Mouse (Mus musculus) forebrain, embryonic 13.5 days (tissue): ENCODE results near the gene Gm38119. TPM values are rescaled to one million over a fixed set of nuclear protein-coding genes. Genes with fewer than 3 reads are reported as not detected.
"Not testable (repeated sequence)": the region's sequence is repeated elsewhere in the genome, so short reads cannot be mapped to it uniquely, and the experiment has no call there.

Source experiments
- ATAC-seq: fragments of 200-750 bp; cut with Nextera tagmentation; 2 replicates; pipeline ENCODE4 v1.8.0; 2017
- H3K27ac ChIP-seq: fragments of 300-500 bp; sonication (generic); 2 replicates; pipeline ENCODE4 v1.5.1; 2015; ENCODE audit warnings: inconsistent platforms, mild to moderate bottlenecking, moderate library complexity
- H3K27me3 ChIP-seq: fragments of 300-500 bp; sonication (generic); 2 replicates; pipeline ENCODE4 v1.6.1; 2015; ENCODE audit warnings: mild to moderate bottlenecking, inconsistent platforms
- H3K36me3 ChIP-seq: fragments of 300-500 bp; sonication (generic); 2 replicates; pipeline ENCODE4 v1.6.1; 2015; ENCODE audit warnings: mild to moderate bottlenecking, inconsistent platforms; ENCODE audit not compliant: poor library complexity, severe bottlenecking
- H3K4me1 ChIP-seq: fragments of 300-500 bp; sonication (generic); 2 replicates; pipeline ENCODE4 v1.6.1; 2015; ENCODE audit warnings: inconsistent platforms
- H3K4me2 ChIP-seq: fragments of 300-500 bp; sonication (generic); 2 replicates; pipeline ENCODE4 v1.6.1; 2015; ENCODE audit warnings: inconsistent platforms, mild to moderate bottlenecking, moderate library complexity
- H3K4me3 ChIP-seq: fragments of 300-500 bp; sonication (generic); 2 replicates; pipeline ENCODE4 v1.5.1; 2015; ENCODE audit warnings: mild to moderate bottlenecking, inconsistent platforms
- H3K9ac ChIP-seq: fragments of 300-500 bp; sonication (generic); 2 replicates; pipeline ENCODE4 v1.6.1; 2015; ENCODE audit warnings: mild to moderate bottlenecking, inconsistent platforms
- H3K9me3 ChIP-seq: fragments of 300-500 bp; sonication (generic); replicated peaks from 2 replicates; pipeline ENCODE4 v1.6.1; 2016; ENCODE audit warnings: inconsistent platforms
- WGBS: fragments of 180-500 bp; shearing (Covaris S2); methylation state at CpG from one replicate; pipeline ENCODE4 v1.1.7; 2015; 5-methylcytosine and 5-hydroxymethylcytosine counted together
- polyA plus RNA-seq: library from polyadenylated mRNA; unstranded; fragments of >200 nt; fragmentation: Nextera tagmentation; extraction: Ambion mirVana; gene quantifications from 2 replicates; pipeline ENCODE4 v1.2.1, GENCODE M21; 2015

Gm38119 gene
- polyA plus RNA-seq = not detected in 2 replicates

- WGBS = 74% methylated on average over 1 of the region's 1 CpGs
- H3K36me3 ChIP-seq = no peaks in the 10 kb centered on the region
- no peak within 1 kb of the TSS for H3K27ac ChIP-seq
- H3K27me3 ChIP-seq = no peaks in the 10 kb centered on the region
- H3K4me2 ChIP-seq = no peak within 1 kb of the TSS
- no peak for ATAC-seq
- H3K9me3 ChIP-seq = no peaks in the 10 kb centered on the region
- H3K4me3 ChIP-seq = no peak within 1 kb of the TSS
- no peaks in the 10 kb centered on the region for H3K4me1 ChIP-seq
- no peak within 1 kb of the TSS for H3K9ac ChIP-seq
These were observed at the start of gene Gm38119 for GRCm38 (mm10) chr3:92738996-92739395. TSS of gene Gm38119 (minus strand) at chr3:92739096.

- Histone ChIP-seq H3K4me3 (no peak within 1 kb of the TSS), H3K27me3 (no peaks in the 10 kb centered on the region), H3K9ac (no peak within 1 kb of the TSS), H3K4me1 (no peaks in the 10 kb centered on the region), H3K9me3 (no peaks in the 10 kb centered on the region), H3K4me2 (no peak within 1 kb of the TSS), H3K27ac (no peak within 1 kb of the TSS), H3K36me3 (no peaks in the 10 kb centered on the region)
- WGBS = 89% methylated on average over 1 of the region's 1 CpGs
- ATAC-seq = no peak
These were observed 39.9 kb upstream of the Gm38119 start, which contains the start of gene Lce1i for GRCm38 (mm10) chr3:92778799-92779198. TSS of gene Lce1i (minus strand) at chr3:92778899.

DNA sequence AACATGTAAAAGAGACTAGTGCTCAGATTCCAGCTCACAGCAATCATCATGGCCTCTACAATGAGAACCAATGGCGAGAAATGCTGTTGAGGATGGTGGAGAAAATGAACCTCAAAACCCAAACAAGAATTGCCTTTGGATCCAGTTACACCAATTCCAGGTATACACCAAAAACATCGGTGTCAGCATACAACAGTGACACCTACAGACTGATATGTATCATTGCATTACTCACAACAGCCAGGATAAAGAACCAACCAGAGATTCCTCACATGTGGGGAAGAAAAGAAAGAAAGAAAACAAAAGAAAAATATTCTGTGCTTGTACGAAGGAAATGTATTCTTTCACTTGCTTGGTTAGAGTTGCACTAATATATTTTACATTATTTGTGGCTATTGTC lies 32.7 kb upstream of the Gm38119 start:
- H3K27ac ChIP-seq = no peak overlapping the region
- H3K4me3 ChIP-seq = no peak overlapping the region
- 18% methylated on average over 3 of the region's 3 CpGs for WGBS
- no peaks in the 10 kb centered on the region for H3K27me3 ChIP-seq
- no peak overlapping the region for H3K9ac ChIP-seq
- no peaks in the 10 kb centered on the region for H3K4me1 ChIP-seq
- no peak overlapping the region for H3K4me2 ChIP-seq
- no peaks in the 10 kb centered on the region for H3K9me3 ChIP-seq
- H3K36me3 ChIP-seq = no peaks in the 10 kb centered on the region
- no peak for ATAC-seq

- H3K9ac ChIP-seq = no peak within 1 kb of the TSS
- H3K4me2 ChIP-seq = no peak within 1 kb of the TSS
- no peak within 1 kb of the TSS for H3K27ac ChIP-seq
- no peaks in the 10 kb centered on the region for H3K9me3 ChIP-seq
- ATAC-seq = no peak
- H3K36me3 ChIP-seq = no peaks in the 10 kb centered on the region
- no peaks in the 10 kb centered on the region for H3K27me3 ChIP-seq
- WGBS = 96% methylated on average over 1 of the region's 1 CpGs
- H3K4me1 ChIP-seq = no peaks in the 10 kb centered on the region
- no peak within 1 kb of the TSS for H3K4me3 ChIP-seq
These were observed 26.1 kb upstream of the Gm38119 start, which contains the start of gene Lce1h for GRCm38 (mm10) chr3:92764965-92765364. TSS of gene Lce1h (minus strand) at chr3:92765065.

GRCm38 (mm10) chr3:92753197-92753596 lies 14.3 kb upstream of the Gm38119 start:
- Histone ChIP-seq H3K9ac (no peak overlapping the region), H3K27ac (no peak overlapping the region), H3K4me1 (no peaks in the 10 kb centered on the region), H3K36me3 (no peaks in the 10 kb centered on the region), H3K27me3 (no peaks in the 10 kb centered on the region), H3K9me3 (no peaks in the 10 kb centered on the region), H3K4me2 (no peak overlapping the region), H3K4me3 (no peak overlapping the region)
- no peak for ATAC-seq
- WGBS = 54% methylated on average over 3 of the region's 3 CpGs

- no peaks in the 10 kb centered on the region for H3K36me3 ChIP-seq
- no peak for ATAC-seq
- WGBS = 94% methylated on average over 1 of the region's 1 CpGs
- H3K27ac ChIP-seq = no peak within 1 kb of the TSS
- H3K4me3 ChIP-seq = no peak within 1 kb of the TSS
- no peaks in the 10 kb centered on the region for H3K9me3 ChIP-seq
- H3K4me2 ChIP-seq = no peak within 1 kb of the TSS
- H3K4me1 ChIP-seq = no peaks in the 10 kb centered on the region
- H3K9ac ChIP-seq = no peak within 1 kb of the TSS
- H3K27me3 ChIP-seq = no peaks in the 10 kb centered on the region
These were observed 13.3 kb upstream of the Gm38119 start, which contains the start of gene Lce1g for GRCm38 (mm10) chr3:92752238-92752637. TSS of gene Lce1g (minus strand) at chr3:92752338.

- Histone ChIP-seq H3K4me3 (no peak overlapping the region), H3K36me3 (no peaks in the 10 kb centered on the region), H3K4me1 (no peaks in the 10 kb centered on the region), H3K9me3 (no peaks in the 10 kb centered on the region), H3K27ac (no peak overlapping the region), H3K4me2 (no peak overlapping the region), H3K27me3 (no peaks in the 10 kb centered on the region), H3K9ac (no peak overlapping the region)
- ATAC-seq = no peak
- WGBS = 88% methylated on average over 5 of the region's 5 CpGs
These were observed 16.3 kb downstream of the Gm38119 start for GRCm38 (mm10) chr3:92722631-92723030.

GRCm38 (mm10) chr3:92720250-92720649 lies 18.6 kb downstream of the Gm38119 start, which contains the start of gene Lce1f:
TSS of gene Lce1f (minus strand) at chr3:92720350.
- no peak within 1 kb of the TSS for H3K4me3 ChIP-seq
- 80% methylated on average over 3 of the region's 3 CpGs for WGBS
- no peak within 1 kb of the TSS for H3K4me2 ChIP-seq
- H3K9me3 ChIP-seq = no peaks in the 10 kb centered on the region
- ATAC-seq = no peak
- no peak within 1 kb of the TSS for H3K9ac ChIP-seq
- H3K36me3 ChIP-seq = no peaks in the 10 kb centered on the region
- H3K27me3 ChIP-seq = no peaks in the 10 kb centered on the region
- no peak within 1 kb of the TSS for H3K27ac ChIP-seq
- no peaks in the 10 kb centered on the region for H3K4me1 ChIP-seq

GRCm38 (mm10) chr3:92715122-92715521 lies 23.8 kb downstream of the Gm38119 start:
- no peak overlapping the region for H3K4me2 ChIP-seq
- no peaks in the 10 kb centered on the region for H3K27me3 ChIP-seq

GRCm38 (mm10) chr3:92708974-92709373 lies 29.9 kb downstream of the Gm38119 start, which contains the start of gene Lce1e:
TSS of gene Lce1e (minus strand) at chr3:92709074.
- no peak within 1 kb of the TSS for H3K4me2 ChIP-seq
- H3K4me3 ChIP-seq = no peak within 1 kb of the TSS
- WGBS = 92% methylated on average over 2 of the region's 2 CpGs
- ATAC-seq = no peak
- no peak within 1 kb of the TSS for H3K27ac ChIP-seq
- no peak within 1 kb of the TSS for H3K9ac ChIP-seq
- H3K27me3 ChIP-seq = no peaks in the 10 kb centered on the region
- H3K36me3 ChIP-seq = no peaks in the 10 kb centered on the region
- H3K4me1 ChIP-seq = no peaks in the 10 kb centered on the region
- no peaks in the 10 kb centered on the region for H3K9me3 ChIP-seq

More at GRCm38 (mm10) chr3:92715122-92715521, 23.8 kb downstream of the Gm38119 start:
- Histone ChIP-seq H3K27ac (no peak overlapping the region), H3K36me3 (no peaks in the 10 kb centered on the region), H3K4me1 (no peaks in the 10 kb centered on the region), H3K4me3 (no peak overlapping the region), H3K9ac (no peak overlapping the region), H3K9me3 (no peaks in the 10 kb centered on the region)
- ATAC-seq = no peak

- H3K9me3 ChIP-seq = no peaks in the 10 kb centered on the region
- no peaks in the 10 kb centered on the region for H3K27me3 ChIP-seq
- H3K4me1 ChIP-seq = no peaks in the 10 kb centered on the region
- H3K4me3 ChIP-seq = no peak overlapping the region
- no peak overlapping the region for H3K9ac ChIP-seq
- 9% methylated on average over 1 of the region's 1 CpGs for WGBS
- H3K27ac ChIP-seq = no peak overlapping the region
- H3K36me3 ChIP-seq = no peaks in the 10 kb centered on the region
- no peak overlapping the region for H3K4me2 ChIP-seq
- ATAC-seq = no peak
These were observed 44.3 kb downstream of the Gm38119 start for GRCm38 (mm10) chr3:92694613-92695012.

GRCm38 (mm10) chr3:92691688-92692087 lies 47.2 kb downstream of the Gm38119 start:
- Histone ChIP-seq H3K4me3 (no peak overlapping the region), H3K36me3 (no peaks in the 10 kb centered on the region)

GRCm38 (mm10) chr3:92689154-92689553 lies 49.7 kb downstream of the Gm38119 start:
- 88% methylated on average over 16 of the region's 16 CpGs for WGBS

More at GRCm38 (mm10) chr3:92691688-92692087, 47.2 kb downstream of the Gm38119 start:
- Histone ChIP-seq H3K9me3 (no peaks in the 10 kb centered on the region), H3K4me1 (no peaks in the 10 kb centered on the region), H3K9ac (no peak overlapping the region), H3K27me3 (no peaks in the 10 kb centered on the region), H3K4me2 (no peak overlapping the region), H3K27ac (no peak overlapping the region)
- ATAC-seq = no peak

More at GRCm38 (mm10) chr3:92689154-92689553, 49.7 kb downstream of the Gm38119 start:
- H3K36me3 ChIP-seq, H3K9me3 ChIP-seq, ATAC-seq, H3K4me1 ChIP-seq, H3K4me2 ChIP-seq, H3K27me3 ChIP-seq, H3K27ac ChIP-seq, H3K4me3 ChIP-seq, H3K9ac ChIP-seq: not testable (repeated sequence)
